Mouse (Mus musculus): Measurements from ENCODE around the gene S100a4. TPM values are rescaled to one million over a fixed set of nuclear protein-coding genes. Genes with fewer than 3 reads are reported as not detected.
A peak's percentile ranks its signal among the peaks of the same experiment; 100 is the strongest.

The S100a4 gene
- 10 to 100 TPM; 16.9 to 18.5 TPM for total RNA-seq (2021)
- long read RNA-seq, experiment 1, partial matches to known transcripts, result 0 of 4 reads
- long read RNA-seq, experiment 1, other reads (novel, unspliced or antisense), result 1 of 4 reads
- long read RNA-seq, experiment 2, partial matches to known transcripts, result 0 of 1 reads
- long read RNA-seq, experiment 2, other reads (novel, unspliced or antisense), result 1 of 1 reads

DNA sequence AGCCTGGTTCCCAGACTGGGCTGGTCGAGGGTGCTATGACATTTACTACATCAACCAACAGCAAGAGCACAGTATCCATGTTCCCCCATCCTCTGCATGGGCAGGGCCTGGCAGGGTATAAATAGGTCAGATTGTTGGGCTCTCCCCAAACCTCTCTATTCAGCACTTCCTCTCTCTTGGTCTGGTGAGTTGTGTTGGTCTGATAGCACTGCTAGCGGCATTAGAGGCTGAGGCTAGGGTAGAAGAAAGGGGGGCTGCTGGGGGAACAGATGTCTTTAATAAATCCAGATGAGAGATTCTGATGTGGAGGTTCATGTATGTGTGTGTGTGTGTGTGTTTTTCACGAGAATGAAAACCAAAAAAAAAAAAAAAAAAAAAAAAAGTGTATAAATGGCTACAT is at the start of gene S100a4:
TSS of gene S100a4 (plus strand) at position 149 of the 400 bp plus-strand sequence.
- no peak for DNase-seq

- peak; percentile 36 for DNase-seq
Measured at GRCm38 (mm10) chr3:90555954-90556353, 47.6 kb upstream of the S100a4 start.

DNA sequence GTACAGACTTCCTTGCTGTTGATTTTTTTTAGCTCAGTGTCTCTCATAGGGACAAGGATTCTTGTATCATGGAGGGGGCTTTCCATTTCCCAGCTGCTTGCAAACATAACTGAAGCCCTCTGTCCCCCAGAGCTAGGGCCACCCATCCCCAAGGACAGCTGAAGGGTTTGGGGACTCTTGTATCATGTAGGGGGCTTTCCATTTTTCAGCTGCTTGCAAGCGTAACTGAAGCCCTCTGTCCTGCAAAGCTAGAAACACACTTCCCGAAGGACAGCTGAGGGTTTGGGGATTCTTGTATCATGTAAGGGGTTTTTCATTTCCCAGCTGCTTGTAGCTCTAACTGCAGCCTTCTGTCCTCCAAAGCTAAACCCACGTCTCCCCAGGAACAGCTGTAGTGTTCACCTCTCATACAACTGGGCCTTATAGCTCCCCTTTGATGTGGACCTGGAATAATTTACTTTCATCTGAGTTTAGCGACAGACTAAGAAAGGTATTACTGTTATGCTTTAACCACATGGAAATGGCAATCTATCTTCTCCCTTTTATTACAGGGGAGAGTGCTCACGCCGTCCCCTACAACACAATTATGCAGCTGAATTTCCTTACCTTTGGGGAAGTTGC is 43.5 kb upstream of the S100a4 start, which contains the start of gene S100a3:
TSS of gene S100a3 (plus strand) at position 571 of the 621 bp plus-strand sequence.
- DNase-seq, result no peak

DNA sequence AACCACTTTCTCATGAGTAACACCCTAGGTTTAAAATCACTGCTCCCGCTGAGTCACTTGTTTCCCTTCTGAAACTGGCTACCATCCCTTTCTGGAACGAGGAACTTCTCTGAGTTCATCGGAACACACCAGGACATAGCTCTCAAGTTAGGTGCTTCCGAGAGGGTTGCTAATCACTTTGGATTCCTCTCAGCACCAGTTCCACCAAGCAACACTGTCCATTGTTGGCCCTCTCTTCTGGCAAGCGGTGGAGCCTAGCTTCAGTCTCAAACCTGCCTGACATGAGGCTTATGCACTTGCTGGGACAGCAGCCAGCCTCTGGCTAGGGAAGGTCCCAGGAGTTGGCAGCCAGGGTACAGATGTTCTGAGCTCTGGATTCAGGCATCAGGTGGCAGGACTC is 28.9 kb upstream of the S100a4 start:
- DNase-seq, result peak; percentile 53

GRCm38 (mm10) chr3:90575320-90575719 is 28.3 kb upstream of the S100a4 start:
- no peak for DNase-seq

DNA sequence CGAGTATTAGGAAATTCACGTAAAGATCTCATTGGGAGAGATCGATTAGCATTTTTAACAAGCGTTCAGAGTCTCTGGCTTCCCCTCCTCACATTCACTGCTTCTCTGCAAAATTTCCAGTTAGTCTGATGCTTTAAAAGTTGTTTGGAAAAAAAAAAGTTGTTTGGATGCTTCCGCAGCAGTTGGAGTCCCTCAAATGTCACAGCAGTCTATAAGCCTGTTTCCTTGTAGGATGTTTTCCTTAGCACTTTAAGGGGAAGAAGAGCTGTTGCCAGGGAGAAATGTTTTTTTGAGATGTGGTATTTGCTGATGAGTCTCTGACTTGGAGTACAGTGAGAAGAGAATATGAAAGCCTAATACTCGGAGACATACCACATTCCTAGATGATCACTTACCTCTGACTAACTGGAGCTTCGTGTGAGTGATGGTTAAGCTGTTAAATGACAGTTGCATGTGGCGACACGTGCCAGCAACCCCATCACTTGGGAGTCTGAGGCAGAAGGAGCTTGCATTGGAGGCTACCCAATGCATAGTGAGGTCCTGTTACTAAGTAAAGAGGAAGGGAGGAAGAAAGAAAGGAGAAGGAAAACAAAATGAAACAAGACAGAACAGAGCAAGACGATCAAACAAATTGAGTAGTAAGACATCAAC is 27.1 kb upstream of the S100a4 start:
- DNase-seq, result no peak

- DNase-seq, result peak; percentile 40
Measured at GRCm38 (mm10) chr3:90579433-90579832, 24.1 kb upstream of the S100a4 start.

DNA sequence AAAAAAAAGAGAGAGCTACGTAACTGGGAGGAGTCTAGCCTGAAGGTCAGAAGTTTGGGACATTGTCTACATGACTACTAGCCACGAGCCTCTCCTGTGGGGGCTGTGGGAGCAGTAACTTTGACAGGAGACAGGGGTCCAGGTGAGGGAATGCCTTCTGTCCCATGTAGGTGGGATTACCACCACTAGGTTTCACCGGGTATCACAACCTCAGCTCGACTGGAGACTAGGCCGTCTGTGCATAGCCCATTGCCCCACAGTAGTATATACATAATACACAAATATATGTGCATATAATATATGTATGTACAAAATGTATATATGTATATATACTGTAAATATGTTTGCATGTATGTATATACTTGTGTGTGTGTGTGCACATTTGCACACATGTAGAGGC is 22.4 kb upstream of the S100a4 start:
- no peak for DNase-seq

- no peak for DNase-seq
Measured at GRCm38 (mm10) chr3:90582156-90582555, 21.4 kb upstream of the S100a4 start.

DNA sequence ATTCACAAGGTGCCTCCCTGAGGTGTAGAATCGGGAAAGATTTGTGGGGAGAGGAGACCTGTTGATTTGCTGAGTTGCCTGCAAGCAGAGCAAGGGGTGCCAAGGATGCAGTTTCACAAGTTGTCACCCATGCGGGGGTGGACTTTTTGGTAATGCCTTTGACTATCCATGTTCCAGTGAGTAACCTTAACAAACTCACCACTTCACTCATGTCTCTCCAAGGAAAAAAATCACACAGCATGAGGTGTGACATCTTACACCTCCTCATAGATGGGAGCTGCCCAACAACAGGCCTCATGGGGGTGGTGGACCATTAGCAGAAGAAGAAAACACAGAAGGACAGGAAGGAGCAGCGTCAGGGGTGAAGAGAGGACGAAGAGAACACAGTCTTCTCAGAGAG is 21.0 kb upstream of the S100a4 start:
- no peak for DNase-seq

GRCm38 (mm10) chr3:90583893-90584292 is 19.7 kb upstream of the S100a4 start:
- peak; percentile 46 for DNase-seq

DNA sequence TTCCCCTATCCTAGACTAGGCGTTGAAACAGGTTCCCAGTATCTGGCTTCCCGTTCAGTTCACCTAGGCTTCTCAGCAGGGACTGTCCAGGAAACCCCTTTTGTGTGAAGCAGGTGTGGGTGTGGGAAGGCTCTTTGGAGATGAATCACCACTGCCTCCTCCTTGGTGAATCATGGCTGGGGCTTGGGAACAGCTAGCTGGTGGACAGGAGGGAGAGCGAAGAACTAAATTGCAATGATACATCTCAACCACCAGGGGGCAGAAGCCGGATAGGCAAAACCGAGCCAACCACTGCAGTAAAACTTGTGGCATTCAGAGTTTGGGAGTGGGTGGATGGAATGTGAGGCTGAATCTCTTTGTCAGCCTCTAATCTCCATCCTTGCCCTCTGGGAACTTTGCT is 18.0 kb upstream of the S100a4 start:
- DNase-seq, result peak; percentile 75

DNA sequence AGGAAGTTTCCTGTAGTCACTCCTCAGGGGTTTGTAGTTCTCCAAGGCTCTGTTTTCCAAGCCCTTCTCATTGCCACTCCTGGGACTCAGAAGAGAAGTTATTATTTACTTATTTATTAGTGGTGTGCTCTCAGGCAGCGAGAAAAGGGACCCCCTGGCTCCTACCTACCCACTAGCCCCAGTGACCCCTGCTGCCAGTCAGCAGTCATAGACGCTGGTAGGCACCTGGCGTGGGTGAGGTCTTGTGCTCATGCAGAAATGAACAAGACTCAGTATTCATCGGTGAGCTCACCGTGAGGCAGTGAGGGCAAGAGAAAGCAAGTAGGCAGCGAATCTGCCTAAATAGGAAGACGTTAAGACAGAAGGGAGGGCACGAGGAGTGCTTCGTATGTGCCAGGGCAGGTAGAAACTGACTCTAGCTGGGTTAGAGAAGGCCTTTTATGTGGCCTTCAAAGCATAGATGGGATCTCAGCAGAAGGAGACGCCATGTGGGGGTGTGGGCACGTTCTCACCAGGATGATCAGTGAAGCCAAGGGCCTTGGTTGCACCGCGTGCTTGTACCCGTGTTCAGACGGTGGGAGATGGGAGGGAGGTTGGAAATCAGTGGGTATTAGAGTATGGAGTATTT is 17.4 kb upstream of the S100a4 start:
- DNase-seq, result no peak

DNA sequence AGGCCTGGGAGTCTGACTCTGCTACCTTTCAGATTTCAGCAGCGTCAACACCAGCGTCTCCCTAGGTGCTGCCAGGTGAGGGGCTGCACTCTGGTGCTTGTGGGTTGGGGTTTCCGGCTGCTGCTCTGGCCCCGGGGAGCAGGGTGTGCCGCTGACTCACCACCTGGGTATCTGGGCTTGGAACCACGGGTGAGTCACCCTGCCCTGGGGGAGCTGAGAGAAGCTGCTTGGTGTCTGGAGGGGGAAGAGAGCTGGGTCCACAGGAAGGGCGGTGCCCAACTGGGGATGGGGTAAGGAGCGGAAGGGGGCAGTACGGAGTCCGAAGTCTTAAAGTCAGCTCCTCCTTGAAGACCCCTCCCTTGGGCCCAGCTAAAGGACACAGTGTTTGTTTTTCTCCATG is 16.7 kb upstream of the S100a4 start:
- peak; percentile 82 for DNase-seq

GRCm38 (mm10) chr3:90587361-90588101 is 16.0 kb upstream of the S100a4 start:
- peak; percentile 34 for DNase-seq

DNA sequence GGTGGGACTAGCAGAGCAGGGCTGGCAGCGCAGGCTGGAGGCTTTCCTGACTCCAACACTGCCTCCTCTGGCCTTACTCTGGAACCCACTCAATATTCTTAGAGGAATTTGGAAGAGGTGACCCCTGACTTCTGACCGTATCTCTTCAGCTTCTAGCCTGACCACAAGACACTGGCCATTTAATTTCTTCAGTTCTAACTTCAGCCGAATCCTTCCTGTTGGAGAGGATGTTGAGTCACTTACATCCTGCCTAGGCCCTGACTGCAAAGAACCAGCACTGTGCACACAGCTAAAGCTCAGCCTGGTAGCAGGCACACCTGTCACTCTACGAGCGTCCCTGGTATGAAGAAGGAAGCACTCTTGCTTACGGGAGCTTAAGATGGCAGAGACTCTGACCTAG is 14.2 kb upstream of the S100a4 start:
- DNase-seq, result no peak

GRCm38 (mm10) chr3:90589947-90590346 is 13.6 kb upstream of the S100a4 start, which contains the start of gene S100a2:
S100a2 (plus strand) TSS chr3:90590247.
- no peak for DNase-seq

- DNase-seq, result no peak
Measured at GRCm38 (mm10) chr3:90594466-90594865, 9.1 kb upstream of the S100a4 start.

DNA sequence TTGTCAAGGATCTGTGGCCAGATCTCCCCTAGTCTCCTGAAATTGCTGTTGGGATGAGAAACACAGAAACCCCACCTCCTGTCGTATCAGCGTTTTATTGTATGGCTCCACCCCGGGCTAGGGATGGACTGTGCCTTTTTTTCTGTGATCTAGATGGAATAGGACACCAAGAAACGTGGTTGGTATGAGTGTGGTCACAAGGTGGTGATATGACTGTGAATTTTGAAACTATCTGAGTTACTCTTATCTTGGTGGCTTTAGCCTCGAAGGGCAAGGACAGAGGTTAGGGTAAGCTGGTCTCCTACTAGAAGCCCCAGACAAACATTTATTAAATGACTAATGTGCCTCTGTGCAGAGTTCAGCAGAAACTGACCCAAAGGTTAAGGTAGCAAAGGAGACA is 8.0 kb upstream of the S100a4 start:
- DNase-seq, result no peak

- peak; percentile 40 for DNase-seq
Measured at GRCm38 (mm10) chr3:90596810-90597209, 6.8 kb upstream of the S100a4 start.

DNA sequence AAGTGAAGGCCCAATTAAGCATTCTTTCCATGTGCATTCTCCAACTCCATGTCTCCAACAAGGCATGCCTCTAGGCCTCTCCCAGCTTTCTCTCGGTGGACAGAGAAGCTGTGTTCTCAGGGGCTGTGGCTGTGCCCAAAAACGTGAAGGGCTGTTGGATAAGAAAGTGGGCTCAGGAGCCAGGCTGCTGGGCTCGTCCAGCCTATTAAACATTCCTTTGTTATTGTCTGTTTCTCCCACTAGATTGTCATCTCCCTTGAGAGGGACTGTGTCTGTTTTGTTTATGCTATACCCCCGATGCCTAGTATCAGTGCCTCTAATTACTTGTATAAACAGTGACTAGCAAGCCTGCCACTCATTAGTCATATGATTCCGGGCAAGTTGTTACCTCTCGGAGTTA is 5.8 kb upstream of the S100a4 start:
- no peak for DNase-seq

DNA sequence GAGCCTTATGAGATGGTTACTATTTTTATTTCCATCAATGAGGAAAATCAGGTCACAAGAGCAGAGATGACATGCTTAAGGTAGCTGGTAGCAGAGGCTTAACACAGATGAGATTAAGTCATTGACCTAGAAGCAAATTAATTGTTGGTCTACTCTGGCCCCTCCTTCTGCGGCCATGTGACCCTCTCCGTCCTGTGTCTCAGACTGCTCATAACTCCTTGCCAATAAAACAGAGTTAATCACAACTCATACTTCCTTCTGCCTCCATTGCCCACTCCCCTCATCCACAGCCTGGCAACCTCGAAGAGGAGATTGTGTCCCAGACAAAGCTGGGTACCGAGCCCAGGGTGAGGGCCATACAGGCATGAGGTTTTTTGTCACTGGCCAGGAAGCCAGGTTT is 5.4 kb upstream of the S100a4 start:
- no peak for DNase-seq

All from adrenal gland, postnatal 10 days (tissue).